Mouse (Mus musculus) heart, postnatal 0 days (tissue): ENCODE data around the gene Six5. TPM values are rescaled to one million over a fixed set of nuclear protein-coding genes. Genes with fewer than 3 reads are reported as not detected.
A peak's percentile ranks its signal among the peaks of the same experiment; 100 is the strongest.

ENCODE experiments used
- ATAC-seq: fragments of 200-750 bp; cut with Nextera tagmentation; 2 replicates; pipeline ENCODE4 v1.8.0; 2017; ENCODE audit warnings: low read depth, moderate number of reproducible peaks, moderate library complexity; ENCODE audit not compliant: insufficient read depth
- DNase-seq: peaks from one replicate; pipeline ENCODE4 v3.0.0-alpha.2; 2016; ENCODE audit warnings: low spot score
- H3K27ac ChIP-seq: fragments of 300-500 bp; sonication (generic); 2 replicates; pipeline ENCODE4 v1.5.1; 2014; ENCODE audit warnings: low read depth, mild to moderate bottlenecking
- H3K27me3 ChIP-seq: fragments of 300-500 bp; sonication (generic); 2 replicates; pipeline ENCODE4 v1.6.1; 2014; ENCODE audit warnings: low read length, mixed read lengths; ENCODE audit not compliant: control insufficient read depth, insufficient read depth
- H3K36me3 ChIP-seq: fragments of 300-500 bp; sonication (generic); replicated peaks from 2 replicates; pipeline ENCODE4 v1.6.1; 2014; ENCODE audit warnings: low read length, mixed read lengths; ENCODE audit not compliant: control insufficient read depth, insufficient read depth
- H3K4me1 ChIP-seq: fragments of 300-500 bp; sonication (generic); 2 replicates; pipeline ENCODE4 v1.6.1; 2014; ENCODE audit warnings: antibody characterized with exemption; ENCODE audit not compliant: control insufficient read depth, insufficient read depth
- H3K4me2 ChIP-seq: fragments of 300-500 bp; sonication (generic); 2 replicates; pipeline ENCODE4 v1.6.1; 2014; ENCODE audit warnings: low read depth, mild to moderate bottlenecking, low read length, moderate library complexity
- H3K4me3 ChIP-seq: fragments of 300-500 bp; sonication (generic); 2 replicates; pipeline ENCODE4 v1.5.1; 2014; ENCODE audit warnings: low read depth, low read length
- H3K9ac ChIP-seq: fragments of 300-500 bp; sonication (generic); replicated peaks from 2 replicates; pipeline ENCODE4 v1.6.1; 2014; ENCODE audit warnings: low read depth, low read length, mixed read lengths
- H3K9me3 ChIP-seq: fragments of 300-500 bp; sonication (generic); replicated peaks from 2 replicates; pipeline ENCODE4 v1.6.1; 2016; ENCODE audit warnings: low read length; ENCODE audit not compliant: control insufficient read depth
- CTCF ChIP-seq: IDR thresholded peaks from 2 replicates; pipeline ENCODE4 v1.5.1; 2016; ENCODE audit warnings: antibody characterized with exemption, control low read depth, low read depth
- EP300 ChIP-seq: IDR thresholded peaks from 2 replicates; pipeline ENCODE4 v1.6.1; 2016; ENCODE audit warnings: antibody characterized with exemption, low read depth
- WGBS: fragments of 180-500 bp; shearing (Covaris S2); extraction: QIAGEN DNeasy Blood & Tissue Kit; methylation state at CpG from one replicate; pipeline ENCODE4 v1.1.7; 2014; 5-methylcytosine and 5-hydroxymethylcytosine counted together
- microRNA-seq: library from miRNA; unstranded; fragments of <30 nt; microRNA quantifications from one replicate; pipeline ENCODE4, GENCODE M21; 2016
- polyA plus RNA-seq: library from polyadenylated mRNA; unstranded; fragments of >200 nt; fragmentation: Nextera tagmentation; extraction: Ambion mirVana; gene quantifications from 2 replicates; pipeline ENCODE4 v1.2.1, GENCODE M21; 2015
- total RNA-seq: library from RNA; depleted of rRNA; stranded (reverse); fragments of >200 nt; gene quantifications from 2 replicates; pipeline ENCODE4 v1.2.3, GENCODE M21; 2014; ENCODE audit warnings: low replicate concordance; rRNA removed

Gene Six5
- total and polyA plus RNA-seq, 2 experiments from 2014 or later = 3.8 to 21.0 TPM

DNA sequence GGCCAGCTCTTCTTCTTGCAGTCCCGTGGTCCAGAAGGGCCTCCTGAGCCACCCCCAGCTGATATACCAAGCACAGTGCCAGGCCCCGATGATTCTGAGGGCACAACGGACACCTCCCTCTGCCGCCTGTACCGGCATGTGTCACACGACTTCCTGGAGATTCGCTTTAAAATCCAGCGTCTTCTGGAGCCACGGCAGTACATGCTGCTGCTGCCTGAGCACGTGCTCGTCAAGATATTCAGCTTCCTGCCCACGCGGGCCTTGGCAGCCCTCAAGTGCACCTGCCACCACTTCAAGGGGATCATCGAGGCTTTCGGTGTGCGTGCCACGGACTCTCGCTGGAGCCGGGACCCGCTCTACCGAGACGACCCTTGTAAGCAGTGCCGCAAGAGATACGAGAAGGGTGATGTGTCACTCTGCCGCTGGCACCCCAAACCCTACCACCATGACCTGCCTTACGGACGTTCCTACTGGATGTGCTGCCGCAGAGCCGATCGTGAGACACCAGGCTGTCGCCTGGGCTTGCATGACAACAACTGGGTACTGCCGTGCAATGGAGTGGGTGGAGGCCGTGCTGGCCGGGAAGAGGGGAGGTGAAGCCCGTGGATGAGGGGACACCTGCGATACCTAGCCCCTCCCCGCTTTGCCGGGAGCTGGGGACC lies 42.4 kb downstream of the Six5 start:
- DNase-seq (no peak), ATAC-seq (no peak)
- Histone ChIP-seq H3K4me2 (no peak overlapping the region), H3K27me3 (no peaks in the 10 kb centered on the region), H3K9me3 (no peaks in the 10 kb centered on the region), H3K4me3 (no peak overlapping the region), H3K27ac (no peak overlapping the region), H3K9ac (no peak overlapping the region), H3K4me1 (peaks cover 4% of the 10 kb centered on the region; the same call in 1 of the 2 replicates), H3K36me3 (peaks cover 51% of the 10 kb centered on the region)
- WGBS = 88% methylated on average over 38 of the region's 38 CpGs
- TF ChIP-seq EP300 (no peak), CTCF (no peak)

DNA sequence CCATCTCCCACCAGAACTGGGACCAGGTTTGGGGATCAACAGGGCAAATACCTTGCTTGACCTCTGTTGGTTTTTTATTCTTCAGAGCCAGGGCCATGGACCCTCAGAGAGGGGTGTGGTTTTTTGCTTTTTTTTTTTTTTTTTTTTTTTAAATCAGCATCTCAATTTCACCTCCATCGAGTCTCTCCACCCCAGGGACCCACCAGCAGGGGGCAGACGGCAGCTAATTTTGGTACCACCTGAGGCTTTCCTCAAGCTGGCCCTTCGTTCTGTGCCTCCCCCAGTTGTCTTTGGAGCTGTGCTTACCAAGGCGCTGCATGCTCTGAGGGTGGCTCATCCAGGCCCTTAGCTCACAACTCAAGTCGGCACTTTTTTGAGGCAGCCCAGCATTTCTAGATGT lies 43.0 kb downstream of the Six5 start:
- H3K4me1 ChIP-seq = no peaks in the 10 kb centered on the region
- H3K27me3 ChIP-seq = no peaks in the 10 kb centered on the region
- ATAC-seq (no peak), DNase-seq (no peak)
- TF ChIP-seq EP300 (no peak), CTCF (peak; percentile 53)
- no peak overlapping the region for H3K9ac ChIP-seq
- H3K4me3 ChIP-seq = no peak overlapping the region
- WGBS = 38% methylated on average over 5 of the region's 5 CpGs
- no peaks in the 10 kb centered on the region for H3K9me3 ChIP-seq
- H3K4me2 ChIP-seq = no peak overlapping the region
- peaks cover 51% of the 10 kb centered on the region for H3K36me3 ChIP-seq
- no peak overlapping the region for H3K27ac ChIP-seq

DNA sequence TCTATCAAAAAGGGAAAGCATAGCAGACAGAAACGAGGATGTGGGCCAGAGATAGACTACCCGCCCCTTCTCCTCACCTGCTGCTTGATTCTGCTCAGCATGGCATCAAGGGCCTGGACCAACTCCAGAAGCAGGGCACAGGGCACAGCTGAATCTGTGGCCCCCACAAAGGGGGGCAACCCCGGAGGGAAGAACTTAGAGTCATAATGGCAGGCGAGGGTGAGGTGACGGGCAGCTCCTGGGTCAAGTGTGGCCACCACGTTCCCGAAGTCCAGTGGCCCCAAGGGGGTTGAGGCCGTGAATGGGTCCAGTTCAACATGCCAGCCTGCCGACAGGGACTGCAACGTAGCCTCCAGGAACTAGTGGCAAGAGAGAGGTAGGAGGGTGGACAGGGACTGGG lies 52.4 kb downstream of the Six5 start:
- peaks cover 16% of the 10 kb centered on the region for H3K4me1 ChIP-seq
- TF ChIP-seq CTCF (no peak), EP300 (no peak)

DNA sequence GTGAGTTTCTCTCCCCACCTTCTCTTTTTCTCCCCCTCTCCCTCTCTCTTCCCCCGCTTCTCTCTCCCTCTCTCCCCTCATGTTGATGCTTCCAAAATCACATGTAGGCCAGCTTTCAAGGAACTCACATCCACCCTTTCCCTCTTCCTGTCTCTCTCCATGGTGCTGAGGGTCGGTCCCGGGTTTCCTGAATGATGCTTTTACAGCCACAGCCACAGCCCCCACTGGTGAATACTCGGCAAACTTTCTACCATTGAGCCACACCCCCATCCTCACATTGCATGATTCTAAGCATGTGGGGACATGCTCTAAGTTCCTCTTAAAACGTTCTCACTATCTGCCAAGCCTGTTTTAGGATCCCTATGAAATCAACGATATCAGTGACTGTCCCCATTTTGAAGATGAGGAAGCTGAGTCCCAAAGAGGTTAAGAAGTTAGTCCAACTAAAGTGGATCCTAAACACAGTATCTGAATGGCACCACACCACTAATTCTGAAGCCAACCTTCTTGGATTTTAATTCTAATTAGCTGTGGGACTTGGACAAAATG lies 53.2 kb downstream of the Six5 start:
- Histone ChIP-seq H3K4me3 (no peak overlapping the region), H3K27ac (no peak overlapping the region), H3K9ac (no peak overlapping the region), H3K4me1 (peaks cover 16% of the 10 kb centered on the region), H3K27me3 (no peaks in the 10 kb centered on the region), H3K4me2 (no peak overlapping the region), H3K36me3 (peaks cover 17% of the 10 kb centered on the region), H3K9me3 (no peaks in the 10 kb centered on the region)
- no peak for TF ChIP-seq CTCF
- no peak for ATAC-seq
- WGBS = 41% methylated on average over 6 of the region's 6 CpGs
- no peak for DNase-seq

More for the DNA sequence above, 52.4 kb downstream of the Six5 start:
- Histone ChIP-seq H3K4me2 (no peak overlapping the region), H3K36me3 (peaks cover 10% of the 10 kb centered on the region), H3K27me3 (no peaks in the 10 kb centered on the region), H3K9me3 (no peaks in the 10 kb centered on the region), H3K27ac (no peak overlapping the region), H3K9ac (no peak overlapping the region), H3K4me3 (no peak overlapping the region)
- 82% methylated on average over 10 of the region's 10 CpGs for WGBS
- DNase-seq (no peak), ATAC-seq (no peak)

Small RNAs within 50 kb of the gene (microRNA-seq; reads per million reads assigned to microRNA genes)
- 2.9 reads per million, percentile 12 among the genes with 10 or more reads in this experiment for gene Mir3100

Other genes starting within 250 kb of the Six5 start
- gene Pglyrp1, start 223.3 kb upstream of the Six5 start, total RNA-seq = 1.4 TPM in 1 of 2 replicates, not detected in the other
- gene Pglyrp1, start 223.3 kb upstream of the Six5 start, polyA plus RNA-seq = 1.8 and 6.9 TPM in 2 replicates
- 26.9 and 30.9 TPM in 2 replicates for gene Ccdc61, start 184.2 kb upstream of the Six5 start, total RNA-seq
- 12.7 and 15.5 TPM in 2 replicates for gene Ccdc61, start 184.2 kb upstream of the Six5 start, polyA plus RNA-seq
- gene Nova2, start 168.7 kb upstream of the Six5 start, total RNA-seq = 0.61 and 1.3 TPM in 2 replicates
- gene Nova2, start 168.7 kb upstream of the Six5 start, polyA plus RNA-seq = 0.37 and 0.41 TPM in 2 replicates
- gene Nanos2, start 107.2 kb upstream of the Six5 start, total RNA-seq = not detected in 2 replicates
- gene Nanos2, start 107.2 kb upstream of the Six5 start, polyA plus RNA-seq = not detected in 2 replicates
- gene Mypop, start 103.3 kb upstream of the Six5 start, total RNA-seq = 0.08 and 0.34 TPM in 2 replicates
- 0.79 and 1.2 TPM in 2 replicates for gene Mypop, start 103.3 kb upstream of the Six5 start, polyA plus RNA-seq
- 50.0 and 51.3 TPM in 2 replicates for gene Irf2bp1, start 90.5 kb upstream of the Six5 start, total RNA-seq
- gene Irf2bp1, start 90.5 kb upstream of the Six5 start, polyA plus RNA-seq = 7.1 and 7.3 TPM in 2 replicates
- not detected in 2 replicates for gene Foxa3, start 71.1 kb upstream of the Six5 start, total RNA-seq
- 0.11 TPM in 1 of 2 replicates, not detected in the other for gene Foxa3, start 71.1 kb upstream of the Six5 start, polyA plus RNA-seq
- 68.8 and 72.0 TPM in 2 replicates for gene Sympk, start 70.2 kb upstream of the Six5 start, total RNA-seq
- 14.6 and 16.7 TPM in 2 replicates for gene Sympk, start 70.2 kb upstream of the Six5 start, polyA plus RNA-seq
- gene Rsph6a, start 39.9 kb upstream of the Six5 start, total RNA-seq = not detected in 2 replicates
- gene Rsph6a, start 39.9 kb upstream of the Six5 start, polyA plus RNA-seq = not detected in 2 replicates
- gene Dmwd, start 18.4 kb upstream of the Six5 start, total RNA-seq = 71.6 and 76.4 TPM in 2 replicates
- 10.6 and 10.9 TPM in 2 replicates for gene Dmwd, start 18.4 kb upstream of the Six5 start, polyA plus RNA-seq
- 184 and 253 TPM in 2 replicates for gene Dmpk, start 10.7 kb upstream of the Six5 start, total RNA-seq
- 97.0 and 98.5 TPM in 2 replicates for gene Dmpk, start 10.7 kb upstream of the Six5 start, polyA plus RNA-seq
- 0.19 and 0.69 TPM in 2 replicates for gene Gm4969, start 23.8 kb downstream of the Six5 start, total RNA-seq
- 0.21 and 0.38 TPM in 2 replicates for gene Gm4969, start 23.8 kb downstream of the Six5 start, polyA plus RNA-seq
- 13.1 and 13.2 TPM in 2 replicates for gene Fbxo46, start 25.3 kb downstream of the Six5 start, total RNA-seq
- 4.9 and 6.2 TPM in 2 replicates for gene Fbxo46, start 25.3 kb downstream of the Six5 start, polyA plus RNA-seq
- gene Qpctl, start 54.7 kb downstream of the Six5 start, total RNA-seq = 4.4 and 4.9 TPM in 2 replicates
- gene Qpctl, start 54.7 kb downstream of the Six5 start, polyA plus RNA-seq = 7.3 and 7.9 TPM in 2 replicates
- gene Snrpd2, start 55.1 kb downstream of the Six5 start, total RNA-seq = 43.5 and 45.6 TPM in 2 replicates
- gene Snrpd2, start 55.1 kb downstream of the Six5 start, polyA plus RNA-seq = 84.9 and 89.8 TPM in 2 replicates
- gene Gipr, start 71.5 kb downstream of the Six5 start, total RNA-seq = 24.9 and 27.6 TPM in 2 replicates
- 5.4 and 7.0 TPM in 2 replicates for gene Gipr, start 71.5 kb downstream of the Six5 start, polyA plus RNA-seq
- 34.8 and 58.9 TPM in 2 replicates for gene Eml2, start 81.8 kb downstream of the Six5 start, total RNA-seq
- 23.7 and 26.8 TPM in 2 replicates for gene Eml2, start 81.8 kb downstream of the Six5 start, polyA plus RNA-seq
- gene Gpr4, start 117.9 kb downstream of the Six5 start, total RNA-seq = 3.5 and 10.6 TPM in 2 replicates
- gene Gpr4, start 117.9 kb downstream of the Six5 start, polyA plus RNA-seq = 3.6 TPM in 2 replicates
- gene Opa3, start 133.7 kb downstream of the Six5 start, total RNA-seq = 52.9 and 56.4 TPM in 2 replicates
- gene Opa3, start 133.7 kb downstream of the Six5 start, polyA plus RNA-seq = 37.6 and 40.5 TPM in 2 replicates
- gene Vasp, start 177.2 kb downstream of the Six5 start, total RNA-seq = 115 and 127 TPM in 2 replicates
- gene Vasp, start 177.2 kb downstream of the Six5 start, polyA plus RNA-seq = 67.7 and 72.2 TPM in 2 replicates
- not detected in 2 replicates for gene Ppm1n, start 185.5 kb downstream of the Six5 start, total RNA-seq
- gene Ppm1n, start 185.5 kb downstream of the Six5 start, polyA plus RNA-seq = 0.47 and 0.56 TPM in 2 replicates
- gene Rtn2, start 188.0 kb downstream of the Six5 start, total RNA-seq = 80.7 and 108 TPM in 2 replicates
- gene Rtn2, start 188.0 kb downstream of the Six5 start, polyA plus RNA-seq = 51.7 and 53.6 TPM in 2 replicates
- gene Fosb, start 215.5 kb downstream of the Six5 start, total RNA-seq = 0.39 and 0.80 TPM in 2 replicates
- gene Fosb, start 215.5 kb downstream of the Six5 start, polyA plus RNA-seq = 0.05 and 0.10 TPM in 2 replicates